ENCODE assay signal across 7 mouse cellular contexts in the genomic region with DNA sequence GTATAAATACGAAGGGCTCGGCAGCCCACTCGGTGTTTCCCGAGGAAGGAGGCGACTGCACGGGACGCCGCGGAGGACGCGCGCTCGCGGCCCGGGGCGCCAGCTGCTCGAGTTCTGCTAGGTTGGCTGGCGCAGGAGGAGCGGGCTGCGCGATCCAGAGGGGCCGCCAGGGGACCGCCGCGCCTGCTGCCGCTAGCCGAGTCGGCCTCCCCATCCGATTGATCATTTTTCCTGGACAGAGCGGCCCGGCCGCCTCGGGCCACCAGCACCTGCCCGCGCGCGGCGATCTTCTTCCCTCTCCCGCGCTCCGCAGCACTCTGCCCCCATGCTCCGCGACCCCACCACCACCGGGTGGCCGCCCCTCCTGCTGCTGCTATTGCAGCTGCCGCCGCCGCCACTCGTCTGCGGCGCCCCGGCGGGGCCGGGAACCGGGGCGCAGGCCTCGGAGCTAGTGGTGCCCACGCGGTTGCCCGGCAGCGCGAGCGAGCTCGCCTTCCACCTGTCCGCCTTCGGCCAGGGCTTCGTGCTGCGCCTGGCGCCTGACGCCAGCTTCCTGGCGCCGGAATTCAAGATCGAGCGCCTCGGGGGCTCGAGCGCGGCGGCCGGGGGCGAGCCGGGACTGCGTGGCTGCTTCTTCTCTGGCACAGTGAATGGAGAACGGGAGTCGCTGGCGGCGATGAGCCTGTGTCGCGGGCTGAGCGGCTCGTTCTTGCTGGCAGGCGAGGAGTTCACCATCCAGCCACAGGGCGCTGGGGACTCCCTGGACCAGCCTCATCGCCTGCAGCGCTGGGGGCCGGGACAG. TPM values are rescaled to one million over a fixed set of nuclear protein-coding genes. Genes with fewer than 3 reads are reported as not detected.
DNase-seq lines count a peak whose midpoint lies in the region; ATAC-seq and TF ChIP-seq lines count a peak whose summit lies in the region.

TSS of gene Adamts8 (plus strand) at position 51 of the 802 bp plus-strand sequence.

- H3K27ac ChIP-seq in heart, embryonic 14.5 days (replicated peaks in 1 of 2; ENCODE audit: control insufficient read depth in 1 of 2, insufficient read depth in 1 of 2, low read depth in 2 of 2, low read length in 2 of 2), result no peak within 1 kb of the TSS
- peak within 1 kb of the TSS; percentile 50; the same call in 1 of the 2 replicates for H3K27ac ChIP-seq in stomach, postnatal 0 days (replicated peaks)

- peak within 1 kb of the TSS; percentile 68 for H3K9ac ChIP-seq in heart, embryonic 14.5 days (ENCODE audit: low read length)
- peak within 1 kb of the TSS; percentile 64 for H3K9ac ChIP-seq in stomach, postnatal 0 days (ENCODE audit: low read length)

- H3K4me2 ChIP-seq in heart, embryonic 14.5 days (ENCODE audit: low read length), result peak within 1 kb of the TSS; percentile 99
- H3K4me2 ChIP-seq in stomach, postnatal 0 days (replicated peaks; ENCODE audit: low read depth), result peak within 1 kb of the TSS; percentile 95

- H3K4me3 ChIP-seq in heart, embryonic 14.5 days (ENCODE audit: control insufficient read depth in 1 of 2, insufficient read depth in 1 of 2, low read depth in 1 of 2, low read length in 2 of 2), result peak within 1 kb of the TSS; percentile 52 to 61
- peak within 1 kb of the TSS; percentile 60 for H3K4me3 ChIP-seq in stomach, postnatal 0 days (ENCODE audit: low read depth, low read length)

- TF ChIP-seq EP300 in stomach, postnatal 0 days (optimal IDR thresholded peaks at IDR 0.05), result no peak

- peaks cover 34% of the 10 kb centered on the region for H3K27me3 ChIP-seq in heart, embryonic 14.5 days (ENCODE audit: control insufficient read depth, insufficient read depth, low read length)
- H3K27me3 ChIP-seq in stomach, postnatal 0 days (ENCODE audit: control insufficient read depth, insufficient read depth, low read length), result peaks cover 3% of the 10 kb centered on the region; the same call in 1 of the 2 replicates

- no peaks in the 10 kb centered on the region for H3K36me3 ChIP-seq in heart, embryonic 14.5 days (ENCODE audit: control insufficient read depth, insufficient read depth, low read length)
- no peaks in the 10 kb centered on the region for H3K36me3 ChIP-seq in stomach, postnatal 0 days (ENCODE audit: control insufficient read depth, insufficient read depth, low read length)

- TF ChIP-seq CTCF in stomach, postnatal 0 days (IDR thresholded peaks at IDR 0.05; ENCODE audit: low read depth), result peak; percentile 63

- WGBS in heart, embryonic 14.5 days, result under 1% methylated on average over 95 of the region's 96 CpGs
- under 1% methylated on average over 90 of the region's 96 CpGs for WGBS in stomach, postnatal 0 days

- peak; percentile 31; the same call in 1 of the 2 replicates for ATAC-seq in heart, embryonic 14.5 days (ENCODE audit: insufficient number of reproducible peaks, insufficient read depth, low FRiP score, low read depth)
- ATAC-seq in stomach, postnatal 0 days (ENCODE audit: low FRiP score, low TSS enrichment), result peak; percentile 55

- H3K9me3 ChIP-seq in heart, embryonic 14.5 days (ENCODE audit: control insufficient read depth, low read length), result no peaks in the 10 kb centered on the region
- no peaks in the 10 kb centered on the region for H3K9me3 ChIP-seq in stomach, postnatal 0 days (ENCODE audit: control insufficient read depth, low read length)

- peaks cover 7 to 31% of the 10 kb centered on the region in 2 experiments for H3K4me1 ChIP-seq in heart, embryonic 14.5 days (ENCODE audit: control insufficient read depth in 2 of 2, insufficient read depth in 2 of 2, low read length in 2 of 2)
- no peaks in the 10 kb centered on the region for H3K4me1 ChIP-seq in stomach, postnatal 0 days (replicated peaks; ENCODE audit: control insufficient read depth, insufficient read depth)

- DNase-seq in ovary, postnatal 36 days (ENCODE audit: low spot score), result peak; percentile 52
- no peak for DNase-seq in ovary, postnatal 14 days (ENCODE audit: low spot score)
- DNase-seq in embryo, embryonic 9.5 days (ENCODE audit: extremely low spot score), result peak; percentile 71
- peak; percentile 64 to 73 for DNase-seq in layer of hippocampus, postnatal 10 days (ENCODE audit: low spot score in 2 of 2)
- peak; percentile 73 for DNase-seq in mesoderm, embryonic 11.5 days (ENCODE audit: low read depth, low spot score)
- peak; percentile 56 for DNase-seq in stomach, postnatal 0 days (ENCODE audit: low spot score)

RNA-seq across cellular contexts. Expression of gene Adamts8, which starts in this region (rescaled TPM):
- polyA plus RNA-seq in heart, embryonic 14.5 days (2014; fragmentation: Nextera tagmentation; extraction: Ambion mirVana), result 9.4 and 11.0 TPM in 2 replicates
- total RNA-seq in layer of hippocampus, postnatal 10 days (2021), result 1 to 10 TPM; 5.8 to 7.1 TPM
- 7.8 and 8.8 TPM in 2 replicates for polyA plus RNA-seq in stomach, postnatal 0 days (2015; fragmentation: Nextera tagmentation; extraction: Ambion mirVana)
